Mouse (Mus musculus) gastrocnemius, adult 8-10 months (tissue): ENCODE data around the gene Inpp5b. TPM values are rescaled to one million over a fixed set of nuclear protein-coding genes. Genes with fewer than 3 reads are reported as not detected.
"Not testable (repeated sequence)": the region's sequence is repeated elsewhere in the genome, so short reads cannot be mapped to it uniquely, and the experiment has no call there.

Experiments
- DNase-seq, 2 experiments: peaks; one replicate each; pipeline ENCODE4 v3.0.0; 2022; ENCODE audit warnings: low spot score in 2 of 2
- total RNA-seq, 4 experiments: library from RNA; stranded (reverse); gene quantifications; 2 replicates each; pipeline ENCODE4 v1.2.4; 2022

The Inpp5b gene
- total RNA-seq, 4 experiments from 2014 or later, result 6.0 to 10.8 (median 6.3) TPM

DNA sequence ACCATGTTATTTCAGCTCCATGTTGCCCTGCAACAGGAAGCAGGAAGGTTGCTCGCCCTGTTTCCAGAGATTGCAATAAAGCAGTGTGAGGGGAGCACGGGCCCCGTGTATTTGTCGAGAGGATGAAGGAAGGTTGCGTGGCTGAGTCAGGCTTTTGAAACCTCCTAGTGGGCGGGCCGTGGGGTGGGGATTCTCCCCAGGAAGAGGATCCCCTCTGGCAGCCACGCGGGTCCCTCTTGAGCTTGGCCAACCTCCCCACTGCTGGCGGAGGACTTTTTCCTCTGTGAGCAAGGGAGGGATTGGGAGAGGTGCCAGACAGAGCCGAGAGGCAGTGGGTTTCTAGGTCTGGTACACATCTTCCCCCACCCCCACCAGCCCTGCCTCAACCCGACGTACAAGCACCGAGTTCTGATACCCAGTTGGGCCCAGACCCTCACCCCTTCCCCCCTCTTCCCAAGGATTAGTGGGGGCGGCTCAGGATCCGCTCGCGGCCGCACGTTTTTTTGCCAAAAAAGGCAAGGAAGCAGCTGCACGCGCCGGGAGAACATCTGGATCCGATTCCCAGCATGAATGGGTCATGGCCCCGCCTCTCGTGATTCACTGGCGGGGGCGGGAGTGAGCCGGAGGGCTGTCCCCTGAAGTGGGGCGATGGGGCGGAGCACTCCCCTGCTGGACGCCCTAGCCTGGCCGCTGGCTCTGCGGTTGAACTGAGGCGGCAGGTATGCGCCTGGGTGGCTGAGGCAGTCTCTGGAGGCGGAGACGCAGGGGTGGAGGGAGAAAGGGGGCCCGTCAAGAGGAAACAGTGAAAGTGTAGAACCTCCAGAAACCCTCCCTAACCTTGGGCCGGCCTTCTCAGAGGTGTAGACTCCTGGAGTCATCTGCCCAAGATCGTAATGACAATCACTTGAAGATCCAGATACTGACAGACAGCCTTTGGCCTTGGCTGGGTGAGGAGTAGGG lies 32.9 kb upstream of the Inpp5b start:
- peak; percentile 87 to 89 for DNase-seq

GRCm38 (mm10) chr4:124709961-124710446 lies 31.6 kb upstream of the Inpp5b start:
- DNase-seq, result no peak

DNA sequence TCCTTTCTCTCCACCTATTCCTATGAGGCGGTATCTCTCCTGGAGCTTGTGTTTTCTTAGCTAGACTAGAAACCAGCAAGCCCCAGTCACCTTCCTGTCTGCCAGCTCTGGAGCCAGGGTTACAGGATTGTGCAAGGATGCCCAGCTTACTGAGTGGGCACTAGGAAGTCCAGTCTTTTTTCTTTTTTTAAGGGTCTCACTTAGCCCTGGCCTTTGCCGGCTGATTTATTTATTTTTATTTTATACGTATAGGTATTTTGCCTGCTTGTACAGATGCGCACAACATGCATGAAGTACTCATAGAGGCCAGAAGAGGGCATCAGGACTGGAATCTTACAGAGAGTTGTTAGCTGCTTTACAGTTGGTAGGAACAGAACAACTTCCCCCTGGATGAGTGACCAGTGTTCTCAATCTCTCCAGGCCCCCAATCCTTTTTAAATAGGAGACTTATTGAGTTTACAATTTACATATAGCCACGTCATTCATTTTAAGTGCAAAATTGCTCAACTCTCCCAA lies 30.8 kb upstream of the Inpp5b start:
- no peak for DNase-seq

GRCm38 (mm10) chr4:124712618-124713017 lies 29.0 kb upstream of the Inpp5b start:
- DNase-seq, result no peak

DNA sequence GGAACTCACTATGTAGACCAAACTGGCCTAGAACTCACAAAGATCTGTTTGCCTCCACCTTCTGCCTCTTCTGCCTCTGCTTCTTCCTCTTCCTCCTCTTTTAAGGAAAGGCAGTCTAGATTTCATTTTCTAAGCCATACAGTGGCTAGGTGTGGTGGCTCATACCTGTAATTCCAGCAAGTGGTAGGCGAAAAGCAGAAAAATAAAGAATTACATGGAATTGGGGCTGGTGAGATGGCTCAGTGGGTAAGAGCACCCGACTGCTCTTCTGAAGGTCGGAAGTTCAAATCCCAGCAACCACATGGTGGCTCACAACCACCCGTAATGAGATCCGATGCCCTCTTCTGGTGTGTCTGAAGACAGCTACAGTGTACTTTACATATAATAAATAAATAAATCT lies 27.8 kb upstream of the Inpp5b start:
- not testable (repeated sequence) for DNase-seq

DNA sequence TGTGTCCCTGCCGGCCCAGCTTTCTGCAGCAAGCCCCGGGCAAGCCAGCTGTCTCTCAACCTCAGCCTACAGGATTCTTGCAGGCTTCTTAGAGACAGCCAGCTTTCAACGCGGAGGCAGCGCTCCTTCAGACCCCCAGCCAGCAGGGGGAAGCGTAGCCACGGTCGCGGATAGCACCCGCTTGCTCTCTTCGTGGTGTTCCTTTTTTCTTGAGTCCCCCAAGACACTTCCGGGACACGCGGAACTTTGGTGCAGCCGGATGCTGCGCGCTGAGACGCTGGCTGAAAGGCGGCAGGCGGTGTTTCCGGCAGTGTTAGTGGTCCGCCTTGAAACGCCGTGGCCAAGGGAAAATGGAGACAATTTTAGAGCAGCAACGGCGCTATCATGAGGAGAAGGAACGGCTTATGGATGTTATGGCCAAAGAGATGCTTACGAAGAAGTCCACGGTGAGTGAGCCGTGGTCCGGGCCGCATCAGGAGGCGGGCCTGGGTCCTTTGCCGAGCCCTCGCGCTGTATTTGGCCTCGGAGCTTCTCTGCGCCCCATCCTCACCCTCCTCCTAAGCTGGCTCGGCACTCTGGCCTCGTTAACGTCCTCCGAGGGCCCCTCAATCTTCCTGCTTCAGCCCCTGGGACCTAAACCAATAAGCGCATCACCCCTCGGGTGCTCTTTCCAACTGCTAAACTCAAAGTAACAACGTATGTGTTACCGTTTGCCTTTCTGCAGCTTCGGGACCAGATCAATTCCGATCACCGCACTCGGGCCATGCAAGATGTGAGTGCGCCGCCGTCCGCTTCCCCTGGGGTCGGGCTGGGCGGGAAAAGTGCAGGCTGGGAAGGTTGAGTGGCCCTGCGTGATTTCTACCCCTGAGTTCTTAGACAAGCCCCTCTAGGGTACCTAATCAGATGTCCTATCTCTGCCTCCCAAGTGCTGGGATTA lies 26.8 kb upstream of the Inpp5b start, which contains the start of gene Sf3a3:
Gene Sf3a3, plus strand, starts transcription at position 232 of the 937 bp plus-strand sequence.
- peak; percentile 90 to 91 for DNase-seq

GRCm38 (mm10) chr4:124719101-124719500 lies 22.5 kb upstream of the Inpp5b start:
- DNase-seq, result no peak

DNA sequence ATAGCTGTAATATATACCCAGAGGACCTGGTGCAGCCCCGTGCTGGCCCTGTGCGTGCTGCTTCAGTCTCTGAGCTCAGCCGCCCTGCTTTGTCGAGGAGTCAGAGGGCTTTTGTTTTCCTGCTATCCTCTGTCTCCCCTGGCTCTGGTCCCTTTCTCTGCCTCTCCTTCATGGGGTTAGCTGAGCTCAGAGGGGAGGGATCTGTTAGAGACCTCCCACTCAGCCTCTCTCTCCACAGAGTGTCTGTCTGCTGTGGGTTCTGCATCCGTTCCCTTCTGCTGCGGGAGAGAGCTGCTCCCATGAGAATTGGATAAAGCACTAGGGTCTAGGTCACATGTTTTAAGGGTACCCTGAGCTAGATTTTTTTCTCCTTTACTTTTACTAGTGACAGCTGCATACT lies 15.5 kb upstream of the Inpp5b start:
- no peak for DNase-seq

DNA sequence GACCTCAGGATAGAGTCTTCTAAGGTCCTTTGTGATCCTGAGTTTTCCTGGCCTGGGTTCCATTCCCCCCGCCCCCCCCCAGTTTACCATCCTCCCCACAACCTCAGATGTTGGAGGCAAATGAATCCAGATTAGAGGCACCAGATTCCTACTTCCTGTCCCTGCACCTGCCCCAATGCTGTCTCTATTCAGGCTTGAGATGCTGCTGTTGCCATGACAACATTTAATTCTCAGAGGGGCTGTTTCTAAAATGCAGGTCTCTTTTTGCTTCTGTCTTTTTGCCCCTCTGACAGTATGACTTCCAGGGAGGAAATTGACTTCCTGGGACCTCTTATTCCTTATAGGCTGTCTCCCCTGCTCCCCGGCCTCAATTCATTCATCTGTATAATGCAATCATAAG lies 4.7 kb upstream of the Inpp5b start:
- no peak for DNase-seq

DNA sequence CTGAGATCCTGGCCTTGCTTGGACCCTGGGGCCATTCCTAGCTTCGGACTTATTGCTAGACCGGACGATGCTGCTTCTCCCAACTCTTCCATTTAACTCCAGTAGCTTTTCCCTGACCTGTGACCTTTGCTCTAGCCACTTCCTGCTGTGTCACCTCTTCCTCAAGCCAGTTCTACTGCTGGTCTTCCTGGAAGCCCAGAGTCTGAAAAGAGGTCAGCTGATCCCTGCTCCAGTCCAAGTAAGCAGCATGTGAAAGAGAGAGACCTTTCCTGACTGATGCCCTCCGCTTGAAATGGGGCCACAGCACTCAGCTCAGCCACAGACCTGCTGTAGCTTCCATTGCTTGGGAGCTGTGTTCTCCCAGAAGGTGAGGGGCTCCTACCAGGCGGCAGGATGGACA lies 4.2 kb upstream of the Inpp5b start:
- no peak for DNase-seq

- DNase-seq, result no peak
These were observed 3.6 kb upstream of the Inpp5b start for GRCm38 (mm10) chr4:124738013-124738412.

- no peak for DNase-seq
These were observed 2.9 kb upstream of the Inpp5b start for GRCm38 (mm10) chr4:124738783-124739182.

DNA sequence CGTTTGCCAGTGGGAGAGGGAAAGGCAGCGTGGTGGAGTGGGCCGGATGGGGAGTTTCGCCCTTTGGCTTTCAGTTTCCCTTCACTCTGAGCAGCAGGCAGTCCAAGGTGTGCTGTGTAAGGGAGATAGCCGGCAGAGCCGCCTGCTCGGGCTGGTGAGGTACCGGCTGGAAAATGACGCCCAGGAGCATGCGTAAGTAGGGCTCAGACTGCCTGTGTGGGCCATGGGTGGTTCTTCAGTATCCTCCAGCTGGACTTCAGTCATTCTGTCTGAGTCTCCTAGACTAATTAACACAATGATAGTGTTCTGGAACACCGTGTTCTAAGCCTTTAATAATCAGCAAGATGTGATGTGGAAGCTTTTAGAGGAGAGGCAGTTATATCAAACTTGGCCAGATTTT lies 1.2 kb downstream of the Inpp5b start:
- DNase-seq, result no peak

DNA sequence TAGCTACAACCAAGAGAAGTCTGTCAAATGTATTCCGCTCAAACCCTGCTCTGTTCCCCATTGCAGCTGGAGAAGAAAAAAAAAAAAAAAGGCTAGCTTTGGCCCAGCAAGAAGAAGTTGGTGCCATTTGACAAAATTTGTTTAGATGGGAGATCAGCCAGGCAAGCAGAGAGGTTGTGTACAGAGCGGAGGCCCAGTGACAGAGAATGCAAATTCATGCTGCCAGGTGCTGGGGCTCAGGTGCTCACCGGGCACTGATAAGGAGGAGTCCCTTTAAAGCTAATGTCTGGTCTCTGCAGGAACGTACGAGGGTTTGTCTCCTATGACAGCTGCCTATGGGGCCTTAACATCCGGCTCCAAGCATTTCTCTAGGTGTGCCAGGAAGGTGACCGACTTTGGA lies 4.9 kb downstream of the Inpp5b start:
- DNase-seq, result no peak

DNA sequence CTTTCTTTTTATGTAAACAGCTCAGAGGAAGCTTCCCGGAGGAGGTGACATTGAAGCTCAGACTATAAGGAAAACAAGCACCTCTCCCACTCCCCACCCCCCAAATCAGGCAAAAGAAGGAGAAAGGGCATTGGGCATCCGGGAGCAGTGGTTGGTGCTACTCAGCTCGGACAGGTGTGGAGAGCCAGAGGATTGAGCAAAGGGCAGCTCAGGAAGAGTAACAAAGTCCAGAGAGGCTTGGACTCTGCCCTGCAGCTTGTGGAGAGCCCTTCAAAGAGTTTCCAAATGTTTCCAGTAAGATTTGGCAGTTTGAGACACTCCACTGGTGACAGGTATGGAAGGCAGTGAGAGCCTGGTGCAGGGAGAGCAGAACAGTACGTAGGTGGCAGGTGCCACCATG lies 6.2 kb downstream of the Inpp5b start:
- DNase-seq, result no peak

DNA sequence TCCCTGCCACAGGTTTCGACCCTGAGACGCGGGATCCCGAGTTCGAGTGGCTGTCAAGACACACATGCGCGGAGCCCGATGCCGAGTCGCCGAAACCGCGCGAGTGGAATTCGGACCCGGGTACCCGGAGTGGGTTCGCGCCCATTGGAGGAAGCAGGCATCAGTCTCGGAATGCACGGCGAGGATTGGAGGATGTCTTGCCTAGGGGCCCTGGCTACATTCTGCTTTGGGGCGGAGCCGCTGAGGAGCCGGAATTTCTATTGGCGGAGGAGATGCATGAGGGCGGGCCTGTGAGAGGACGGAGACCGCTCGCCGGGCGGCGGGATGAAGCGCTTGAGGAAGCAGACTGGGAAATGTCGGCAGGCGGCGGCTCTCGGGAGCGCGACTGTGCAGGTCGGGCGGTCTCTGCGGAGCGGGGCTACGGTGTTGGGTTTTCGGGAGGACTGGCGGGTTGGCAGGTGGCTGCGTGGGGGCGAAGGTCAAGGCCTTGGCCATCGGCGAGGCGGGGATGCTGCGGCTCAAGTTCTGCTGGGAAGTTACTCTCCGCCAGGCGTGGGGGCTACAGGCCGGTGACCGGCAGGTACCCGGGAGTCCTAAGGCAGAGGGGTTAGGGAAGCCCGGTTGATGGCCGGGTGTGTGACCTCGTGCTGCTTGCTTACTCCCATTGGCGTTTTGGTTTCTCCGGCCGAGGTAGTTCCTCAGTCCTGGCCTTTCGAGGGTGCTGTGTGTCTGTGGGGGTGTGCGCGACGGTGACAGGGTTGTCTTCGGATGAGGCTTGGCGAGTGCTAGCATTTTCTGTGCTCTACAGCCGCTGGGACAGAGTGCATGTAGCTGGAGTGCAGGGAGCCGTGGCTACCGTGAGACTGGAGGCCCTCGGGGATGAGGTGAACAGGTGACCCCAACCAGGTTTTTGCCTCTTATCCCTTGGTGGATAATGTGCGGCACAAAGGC lies 9.9 kb downstream of the Inpp5b start:
- DNase-seq, result peak; percentile 95 to 97

GRCm38 (mm10) chr4:124752281-124753199 lies 10.9 kb downstream of the Inpp5b start:
- no peak for DNase-seq

GRCm38 (mm10) chr4:124755526-124755925 lies 13.9 kb downstream of the Inpp5b start:
- DNase-seq, result no peak

- DNase-seq, result peak in 1 of 2 experiments; percentile 21
These were observed 17.7 kb downstream of the Inpp5b start for GRCm38 (mm10) chr4:124759305-124759811.
